Comparison of ENCODE assay signal across 18 mouse cellular contexts in the genomic region with DNA sequence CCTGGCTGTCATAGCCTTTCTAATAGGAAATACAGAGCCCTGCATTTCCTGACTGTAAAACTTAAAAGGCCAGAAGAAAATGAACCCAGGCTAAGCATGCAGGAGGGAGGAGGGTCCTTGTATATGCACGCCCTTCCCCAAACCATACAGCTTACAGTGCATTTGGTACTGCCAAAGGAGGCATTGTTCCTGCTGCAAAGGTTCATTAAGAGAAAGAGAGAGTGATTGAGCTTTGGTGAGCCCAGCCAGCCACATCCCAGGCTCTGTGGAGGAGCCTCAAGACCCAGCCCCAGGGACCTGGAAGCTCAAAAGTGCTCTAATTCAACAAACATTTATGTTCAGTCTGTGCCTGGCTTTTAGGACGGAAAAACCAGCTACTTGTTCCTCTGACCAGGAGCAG. TPM values are rescaled to one million over a fixed set of nuclear protein-coding genes. Genes with fewer than 3 reads are reported as not detected.
DNase-seq lines count a peak whose midpoint lies in the region; ATAC-seq and TF ChIP-seq lines count a peak whose summit lies in the region.
"Had no signal": no experiment of that assay in that cellular context is flagged by ENCODE, and none has a peak within 500 bp of the region (broad histone marks: within the 10 kb centered on the region; RNA-seq: fewer than 3 reads in every experiment).

No protein-coding gene starts in this region.

- H3K9ac ChIP-seq in hindbrain, embryonic 12.5 days, result no peak overlapping the region
- peak overlapping the region; percentile 20; the same call in 1 of the 2 replicates for H3K9ac ChIP-seq in hindbrain, embryonic 13.5 days
- H3K9ac ChIP-seq: embryonic facial prominence, embryonic 12.5 days; liver, embryonic 13.5 days; lung, embryonic 14.5 days had no signal

- peaks cover 16% of the 10 kb centered on the region for H3K27me3 ChIP-seq in hindbrain, embryonic 10.5 days (ENCODE audit: insufficient read depth, poor library complexity, severe bottlenecking)
- H3K27me3 ChIP-seq in hindbrain, embryonic 12.5 days, result peaks cover 6% of the 10 kb centered on the region
- no peaks in the 10 kb centered on the region for H3K27me3 ChIP-seq in cerebellum, adult 2 months (ENCODE audit: control insufficient read depth, insufficient read depth, low read length)
- H3K27me3 ChIP-seq in hindbrain, embryonic 13.5 days, result peaks cover 8% of the 10 kb centered on the region

- no peak for ATAC-seq in hindbrain, embryonic 12.5 days (ENCODE audit: low FRiP score)
- ATAC-seq in hindbrain, embryonic 13.5 days (ENCODE audit: low FRiP score), result no peak

- H3K4me2 ChIP-seq in hindbrain, embryonic 12.5 days (replicated peaks), result no peak overlapping the region
- no peak overlapping the region for H3K4me2 ChIP-seq in hindbrain, embryonic 13.5 days
- H3K4me2 ChIP-seq: embryonic facial prominence, embryonic 12.5 days; heart, embryonic 11.5 days; limb, embryonic 13.5 days; liver, embryonic 13.5 days; lung, embryonic 14.5 days had no signal

- WGBS in hindbrain, embryonic 10.5 days, result 51% methylated on average over 2 of the region's 2 CpGs
- WGBS in hindbrain, embryonic 12.5 days, result 37% methylated on average over 2 of the region's 2 CpGs
- whole genome bisulfite sequencing in cerebellum, adult 2 months, result 48% methylated on average over 2 of the region's 2 CpGs
- WGBS in hindbrain, embryonic 13.5 days, result 40% methylated on average over 2 of the region's 2 CpGs

- H3K36me3 ChIP-seq in hindbrain, embryonic 10.5 days, result no peaks in the 10 kb centered on the region
- no peaks in the 10 kb centered on the region for H3K36me3 ChIP-seq in hindbrain, embryonic 12.5 days
- H3K36me3 ChIP-seq in hindbrain, embryonic 13.5 days, result no peaks in the 10 kb centered on the region
- H3K36me3 ChIP-seq: embryonic facial prominence, embryonic 12.5 days; limb, embryonic 13.5 days; liver, embryonic 13.5 days had no signal

- TF ChIP-seq CTCF in cerebellum, adult 2 months (IDR thresholded peaks at IDR 0.05; ENCODE audit: borderline replicate concordance, insufficient read depth, low read depth, low read length), result no peak

- DNase-seq in hindbrain, embryonic 10.5 days (ENCODE audit: low spot score), result no peak
- peak in 1 of 2 experiments; percentile 39 for DNase-seq in cerebellum, adult 2 months
- DNase-seq in cerebellum, postnatal 10 days, result peak; percentile 40 to 54
- DNase-seq in heart, adult 11 months, result no peak
- DNase-seq in gastrocnemius, postnatal 4 days (ENCODE audit: low spot score in 2 of 2), result no peak
- DNase-seq: heart, postnatal 10 days; liver, embryonic 13.5 days; lung, embryonic 14.5 days; lung, postnatal 36 days; right cerebral cortex, adult 18-20 months; thymus, postnatal 14 days had no signal

- no peak overlapping the region for H3K4me3 ChIP-seq in hindbrain, embryonic 10.5 days
- no peak overlapping the region for H3K4me3 ChIP-seq in hindbrain, embryonic 12.5 days
- no peak overlapping the region for H3K4me3 ChIP-seq in cerebellum, adult 2 months (replicated peaks; ENCODE audit: insufficient read depth, low read depth, low read length)
- H3K4me3 ChIP-seq in hindbrain, embryonic 13.5 days, result no peak overlapping the region
- H3K4me3 ChIP-seq: embryonic facial prominence, embryonic 12.5 days; limb, embryonic 13.5 days; liver, embryonic 13.5 days had no signal

- no peak for TF ChIP-seq POLR2A in cerebellum, adult 2 months (IDR thresholded peaks at IDR 0.05; ENCODE audit: borderline replicate concordance, insufficient read depth, low read length)

- H3K27ac ChIP-seq in hindbrain, embryonic 10.5 days, result peak overlapping the region; percentile 72
- no peak overlapping the region for H3K27ac ChIP-seq in hindbrain, embryonic 12.5 days
- H3K27ac ChIP-seq in cerebellum, adult 2 months (ENCODE audit: insufficient read depth, low read length), result peak overlapping the region; percentile 61
- H3K27ac ChIP-seq in hindbrain, embryonic 13.5 days, result no peak overlapping the region; the same call in 1 of the 2 replicates
- H3K27ac ChIP-seq: embryonic facial prominence, embryonic 12.5 days; limb, embryonic 13.5 days; liver, embryonic 13.5 days had no signal

- peaks cover 53% of the 10 kb centered on the region for H3K4me1 ChIP-seq in hindbrain, embryonic 10.5 days (replicated peaks)
- peaks cover 28% of the 10 kb centered on the region for H3K4me1 ChIP-seq in hindbrain, embryonic 12.5 days
- peaks cover 58% of the 10 kb centered on the region for H3K4me1 ChIP-seq in cerebellum, adult 2 months (ENCODE audit: control insufficient read depth, insufficient read depth, low read length)
- peaks cover 37% of the 10 kb centered on the region for H3K4me1 ChIP-seq in hindbrain, embryonic 13.5 days (replicated peaks)

- no peaks in the 10 kb centered on the region for H3K9me3 ChIP-seq in hindbrain, embryonic 10.5 days
- H3K9me3 ChIP-seq in hindbrain, embryonic 12.5 days (replicated peaks), result no peaks in the 10 kb centered on the region
- H3K9me3 ChIP-seq in hindbrain, embryonic 13.5 days, result no peaks in the 10 kb centered on the region
- H3K9me3 ChIP-seq: embryonic facial prominence, embryonic 12.5 days; limb, embryonic 13.5 days; liver, embryonic 13.5 days had no signal

RNA-seq across cellular contexts. Expression of gene Syt2, which starts 53.7 kb away (rescaled TPM):
- 4.8 and 4.9 TPM in 2 replicates for polyA plus RNA-seq in hindbrain, embryonic 10.5 days (2016; fragmentation: Nextera tagmentation; extraction: Ambion mirVana)
- polyA plus RNA-seq in hindbrain, embryonic 12.5 days (2016; fragmentation: Nextera tagmentation; extraction: Ambion mirVana), result 4.1 and 4.5 TPM in 2 replicates
- 305 and 318 TPM in 2 replicates for polyA plus RNA-seq in cerebellum, adult 2 months (2012; rRNA removed)
- 3.8 and 8.2 TPM in 2 replicates for polyA plus RNA-seq in hindbrain, embryonic 13.5 days (2015; fragmentation: Nextera tagmentation; extraction: Ambion mirVana)
- total RNA-seq in gastrocnemius, postnatal 4 days (2021), result under 1 TPM in 1 of 2 experiments, not detected in 1; 0.08 TPM
- total RNA-seq: gastrocnemius, adult 18-20 months; monocyte, adult 5-6 weeks had no signal

Comparison
In these comparisons a context has a peak if more than half of its experiments do, and no peak if none do; other contexts are left out.
1. H3K27ac ChIP-seq: peak in hindbrain, embryonic 10.5 days (single experiment) and cerebellum, adult 2 months (single experiment); none in hindbrain, embryonic 12.5 days (single experiment) and hindbrain, embryonic 13.5 days (single experiment).
2. DNase-seq: peak in cerebellum, postnatal 10 days (2 of 2); none in hindbrain, embryonic 10.5 days (single experiment), heart, adult 11 months (single experiment) and gastrocnemius, postnatal 4 days (0 of 2).
3. RNA of gene Syt2, which starts 53.7 kb away (polyA plus RNA-seq): 305 to 318 TPM in cerebellum, adult 2 months; 3.8 to 8.2 TPM in hindbrain, embryonic 13.5 days, 4.8 to 4.9 TPM in hindbrain, embryonic 10.5 days and 4.1 to 4.5 TPM in hindbrain, embryonic 12.5 days; every median in the first group is over 10 times any median in the second.